Mouse (Mus musculus): Measurements from ENCODE around the gene Accsl.
A peak's percentile ranks its signal among the peaks of the same experiment; 100 is the strongest.

Gene Accsl

GRCm38 (mm10) chr2:93809931-93810330 lies 59.0 kb downstream of the Accsl start:
- DNase-seq (ENCODE audit: low read depth, low spot score) = peak; percentile 45

DNA sequence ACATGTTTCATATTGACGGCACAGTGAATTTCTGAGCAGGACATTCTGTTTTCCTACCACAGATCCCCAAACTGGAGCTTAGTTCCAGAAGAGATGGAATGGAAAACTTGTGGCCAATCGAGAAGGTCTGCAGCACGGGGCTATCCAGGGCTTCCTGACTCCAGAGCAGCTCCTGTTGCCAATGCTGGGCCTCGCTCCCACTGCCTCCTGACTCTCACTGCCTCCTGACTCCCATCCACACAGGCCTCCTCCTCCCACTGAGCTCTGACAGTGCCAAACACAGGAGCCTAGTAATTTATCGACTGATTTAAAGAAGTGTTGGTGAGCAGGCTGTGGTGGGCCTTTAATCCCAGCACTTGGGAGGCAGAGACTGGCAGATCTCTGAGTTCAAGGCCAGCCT lies 60.9 kb downstream of the Accsl start:
- no peak for DNase-seq (ENCODE audit: low read depth, low spot score)

DNA sequence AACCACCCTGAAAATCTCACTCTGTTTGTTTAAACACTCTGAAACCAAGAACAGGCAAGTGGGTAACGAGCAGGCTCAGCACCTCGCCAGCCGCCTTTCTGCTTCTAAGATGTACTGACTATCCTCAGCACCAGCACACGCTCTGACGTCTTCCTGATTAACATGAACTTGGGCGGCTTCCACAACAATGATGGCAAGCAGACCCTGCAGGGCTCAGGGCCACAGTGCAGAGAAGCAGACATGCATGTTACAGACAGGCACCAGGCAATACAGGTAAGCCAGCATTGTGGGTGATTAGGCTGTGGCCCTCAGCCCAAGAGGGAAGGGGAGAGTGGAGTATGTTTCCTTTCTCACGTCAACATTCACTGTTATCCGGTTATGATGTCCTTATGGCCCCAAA lies 61.5 kb downstream of the Accsl start:
- no peak for DNase-seq (ENCODE audit: low read depth, low spot score)

DNA sequence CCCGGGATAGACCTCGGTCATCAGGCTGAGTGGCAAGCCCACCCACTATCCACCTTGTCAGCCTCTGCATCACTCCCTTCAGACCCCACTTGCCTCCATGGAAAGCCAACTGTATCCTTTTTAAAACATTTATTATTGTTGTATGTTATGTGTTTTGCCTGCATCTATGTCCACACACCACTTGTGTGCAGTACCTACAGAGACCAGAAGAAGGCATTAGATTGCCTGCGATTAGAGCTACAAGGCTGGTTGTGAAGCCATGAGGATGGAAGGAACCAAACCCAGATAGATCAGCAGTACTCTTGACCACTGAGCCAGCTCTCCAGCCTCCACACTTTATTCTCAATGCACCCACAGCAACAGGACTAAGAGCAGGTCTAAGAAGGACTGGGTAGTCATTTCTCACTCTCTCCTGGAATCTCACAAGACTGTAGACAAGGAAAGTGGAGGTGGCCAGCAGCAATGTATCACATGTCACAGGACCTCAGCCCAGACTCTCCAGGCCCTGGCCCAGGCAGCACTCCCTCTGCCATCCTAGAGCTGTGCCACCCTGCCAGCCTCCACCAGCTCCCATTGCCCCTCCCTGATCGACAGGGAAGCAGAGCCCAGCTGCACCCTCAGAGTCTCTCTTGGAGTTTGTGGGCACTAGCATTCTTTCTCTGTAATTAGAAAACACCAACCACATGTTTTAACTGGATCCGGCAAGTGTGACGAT lies 62.3 kb downstream of the Accsl start:
- no peak for DNase-seq (ENCODE audit: low read depth, low spot score)

- DNase-seq (ENCODE audit: low read depth, low spot score) = no peak
Observed at GRCm38 (mm10) chr2:93805523-93805922, 63.4 kb downstream of the Accsl start.

Data from CD4-positive, CD25-positive, alpha-beta regulatory T cell, adult 2 months (primary cell).